Mouse (Mus musculus): ENCODE results near the gene Cebpb.

Cebpb gene

GRCm38 (mm10) chr2:167668426-167668825 lies 20.3 kb upstream of the Cebpb start:
- DNase-seq: no peak

GRCm38 (mm10) chr2:167669398-167669797 lies 19.3 kb upstream of the Cebpb start:
- DNase-seq: no peak

GRCm38 (mm10) chr2:167671101-167671633 lies 17.5 kb upstream of the Cebpb start:
- DNase-seq: peak; percentile 40

GRCm38 (mm10) chr2:167672212-167672685 lies 16.5 kb upstream of the Cebpb start:
- peak; percentile 70 for DNase-seq

GRCm38 (mm10) chr2:167675120-167675909 lies 13.4 kb upstream of the Cebpb start:
- DNase-seq: peak; percentile 74

- DNase-seq: no peak
These were observed 10.1 kb upstream of the Cebpb start for GRCm38 (mm10) chr2:167678600-167678999.

- peak; percentile 92 for DNase-seq
These were observed 8.7 kb upstream of the Cebpb start for GRCm38 (mm10) chr2:167679902-167680430.

GRCm38 (mm10) chr2:167680657-167681056 lies 8.1 kb upstream of the Cebpb start:
- DNase-seq: peak; percentile 75

GRCm38 (mm10) chr2:167683721-167684120 lies 5.0 kb upstream of the Cebpb start:
- DNase-seq: no peak

- DNase-seq: peak; percentile 96
These were observed 3.6 kb upstream of the Cebpb start for GRCm38 (mm10) chr2:167685137-167685536.

GRCm38 (mm10) chr2:167685865-167686264 lies 2.9 kb upstream of the Cebpb start:
- DNase-seq: no peak

GRCm38 (mm10) chr2:167686382-167687249 lies 2.1 kb upstream of the Cebpb start:
- DNase-seq: no peak

GRCm38 (mm10) chr2:167687250-167687586 lies 1.5 kb upstream of the Cebpb start:
- DNase-seq: no peak

- no peak for DNase-seq
These were observed 1.0 kb upstream of the Cebpb start for GRCm38 (mm10) chr2:167687651-167688101.

- DNase-seq: no peak
These were observed 603 bp upstream of the Cebpb start for GRCm38 (mm10) chr2:167688126-167688497.

GRCm38 (mm10) chr2:167689501-167690218 lies 945 bp downstream of the Cebpb start, which contains the start of gene Tmem189:
Gene Tmem189 (minus strand): TSS chr2:167689822.
- peak; percentile 63 for DNase-seq

GRCm38 (mm10) chr2:167690219-167690961 lies 1.7 kb downstream of the Cebpb start:
- peak; percentile 70 for DNase-seq

GRCm38 (mm10) chr2:167690962-167691311 lies 2.2 kb downstream of the Cebpb start:
- peak; percentile 62 for DNase-seq

GRCm38 (mm10) chr2:167691410-167691809 lies 2.7 kb downstream of the Cebpb start:
- no peak for DNase-seq

- no peak for DNase-seq
These were observed 3.4 kb downstream of the Cebpb start for GRCm38 (mm10) chr2:167691871-167692661.

GRCm38 (mm10) chr2:167692831-167693230 lies 4.1 kb downstream of the Cebpb start:
- DNase-seq: no peak
